In genomic region chr12:4158868-4159632, GRCm38 (mm10) we compare ENCODE assay signal across 12 mouse cellular contexts.
"Had no signal": no experiment of that assay in that cellular context is flagged by ENCODE, and none has a peak within 500 bp of the region (broad histone marks: within the 10 kb centered on the region; RNA-seq: fewer than 3 reads in every experiment).

No protein-coding gene starts in this region.

- ATAC-seq: liver, embryonic 12.5 days; midbrain, embryonic 16.5 days had no signal

- H3K36me3 ChIP-seq: limb, embryonic 10.5 days; liver, embryonic 12.5 days; lung, embryonic 15.5 days; midbrain, embryonic 10.5 days; neural tube, embryonic 13.5 days had no signal

- H3K9me3 ChIP-seq: limb, embryonic 10.5 days; liver, embryonic 12.5 days; lung, embryonic 15.5 days; midbrain, embryonic 10.5 days; neural tube, embryonic 13.5 days had no signal

- H3K27me3 ChIP-seq: liver, embryonic 12.5 days; lung, embryonic 15.5 days; neural tube, embryonic 13.5 days had no signal

- H3K4me2 ChIP-seq: liver, embryonic 12.5 days; lung, embryonic 15.5 days; neural tube, embryonic 13.5 days had no signal

- DNase-seq: kidney, adult 18-20 months; kidney, postnatal 10 days; retina, postnatal 1 day; thymus, adult 2 months; thymus, postnatal 25 days had no signal

- H3K4me3 ChIP-seq: left cerebral cortex, adult 2 months; limb, embryonic 10.5 days; liver, embryonic 12.5 days; lung, embryonic 15.5 days; midbrain, embryonic 10.5 days; neural tube, embryonic 13.5 days had no signal

- H3K4me1 ChIP-seq: liver, embryonic 12.5 days; neural tube, embryonic 13.5 days had no signal

- H3K9ac ChIP-seq: liver, embryonic 12.5 days; lung, embryonic 15.5 days; neural tube, embryonic 13.5 days had no signal

- H3K27ac ChIP-seq: left cerebral cortex, adult 2 months; limb, embryonic 10.5 days; liver, embryonic 12.5 days; lung, embryonic 15.5 days; midbrain, embryonic 10.5 days; neural tube, embryonic 13.5 days had no signal
